Mouse (Mus musculus) inflammation-experienced regulatory T-cells, adult 16 weeks (primary cell): Measurements from ENCODE around the gene Slc22a8. TPM values are rescaled to one million over a fixed set of nuclear protein-coding genes. Genes with fewer than 3 reads are reported as not detected.

Source experiments
- polyA plus RNA-seq: library from polyadenylated mRNA; unstranded; fragments of 100-300 nt; shearing (Covaris generic); gene quantifications from one replicate; pipeline ENCODE4 v1.2.1, GENCODE M21; 2017

Gene Slc22a8
- polyA plus RNA-seq, result not detected

DNA sequence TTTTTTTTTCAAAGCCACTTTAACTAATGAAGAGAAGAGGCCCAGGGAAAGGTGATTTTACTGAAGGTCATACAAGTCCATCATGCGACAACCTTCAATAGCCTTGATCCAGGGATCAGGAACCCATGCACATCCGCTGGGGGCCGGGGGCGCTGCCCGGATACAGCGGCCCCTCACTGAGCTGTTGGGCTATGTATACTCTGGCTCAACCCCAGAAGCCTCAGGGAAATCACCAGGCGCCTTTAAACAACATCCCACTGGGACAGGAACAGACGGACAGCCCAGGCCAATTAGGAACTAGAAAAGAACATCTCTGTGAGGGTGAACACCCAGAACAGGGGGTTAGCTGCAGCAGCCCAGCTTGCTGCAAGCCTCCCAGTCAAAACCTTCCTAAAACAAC, at the start of gene Slc22a8:
Gene Slc22a8, plus strand, starts transcription at position 301 of the 400 bp plus-strand sequence.

DNA sequence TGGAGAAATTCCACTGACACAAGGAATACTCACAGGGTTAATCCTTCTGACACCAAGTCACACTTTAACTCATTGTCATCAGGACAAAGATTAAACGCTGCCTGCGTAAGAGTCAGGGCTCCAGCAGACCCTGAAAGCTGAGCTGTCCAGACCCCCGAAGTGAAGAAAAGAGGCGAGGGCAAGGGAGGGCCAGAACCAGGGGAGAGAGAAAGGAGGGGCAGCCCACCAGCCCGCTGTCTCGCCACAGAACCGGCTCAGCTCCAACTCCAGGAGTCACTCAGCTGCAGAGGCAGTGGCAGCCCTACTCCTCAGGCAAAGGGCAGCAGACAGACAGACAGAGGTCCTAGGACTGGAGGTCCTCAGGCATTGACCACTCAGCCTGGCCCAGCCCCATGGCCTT, 26.9 kb downstream of the Slc22a8 start, which contains the start of gene Slc22a6:
Gene Slc22a6, plus strand, starts transcription at position 136 of the 400 bp plus-strand sequence.

Other genes starting within 250 kb of the Slc22a8 start
- gene Slc22a30, start 186.1 kb upstream of the Slc22a8 start, polyA plus RNA-seq, result not detected
- gene Slc22a6, start 26.8 kb downstream of the Slc22a8 start, polyA plus RNA-seq, result not detected
- not detected for gene Chrm1, start 72.5 kb downstream of the Slc22a8 start, polyA plus RNA-seq
- gene Slc3a2, start 132.1 kb downstream of the Slc22a8 start, polyA plus RNA-seq, result 132 TPM
- gene Wdr74, start 144.6 kb downstream of the Slc22a8 start, polyA plus RNA-seq, result 88.5 TPM
- 1.1 TPM for gene 1700092M07Rik, start 149.5 kb downstream of the Slc22a8 start, polyA plus RNA-seq
- gene Stx5a, start 150.2 kb downstream of the Slc22a8 start, polyA plus RNA-seq, result 189 TPM
- gene Nxf1, start 165.8 kb downstream of the Slc22a8 start, polyA plus RNA-seq, result 324 TPM
- 107 TPM for gene Tmem223, start 179.7 kb downstream of the Slc22a8 start, polyA plus RNA-seq
- gene Tmem179b, start 183.2 kb downstream of the Slc22a8 start, polyA plus RNA-seq, result 167 TPM
- gene Taf6l, start 195.2 kb downstream of the Slc22a8 start, polyA plus RNA-seq, result 6.1 TPM
- gene Polr2g, start 207.3 kb downstream of the Slc22a8 start, polyA plus RNA-seq, result 172 TPM
- gene Zbtb3, start 211.3 kb downstream of the Slc22a8 start, polyA plus RNA-seq, result 4.3 TPM
- gene Ttc9c, start 228.1 kb downstream of the Slc22a8 start, polyA plus RNA-seq, result 57.9 TPM
- gene Hnrnpul2, start 228.8 kb downstream of the Slc22a8 start, polyA plus RNA-seq, result 5.4 TPM
- gene AC129217.1, start 238.5 kb downstream of the Slc22a8 start, polyA plus RNA-seq, result not detected
- gene Bscl2, start 246.2 kb downstream of the Slc22a8 start, polyA plus RNA-seq, result 112 TPM
- 0.45 TPM for gene Gng3, start 247.9 kb downstream of the Slc22a8 start, polyA plus RNA-seq